Mouse (Mus musculus) liver, embryonic 12.5 days (tissue): ENCODE results near the gene Prmt1. TPM values are rescaled to one million over a fixed set of nuclear protein-coding genes. Genes with fewer than 3 reads are reported as not detected.
A peak's percentile ranks its signal among the peaks of the same experiment; 100 is the strongest.

Experiments
- ATAC-seq: fragments of 200-750 bp; cut with Nextera tagmentation; 2 replicates; pipeline ENCODE4 v1.8.0; 2017; ENCODE audit warnings: moderate number of reproducible peaks, mild to moderate bottlenecking, moderate library complexity
- H3K27ac ChIP-seq: fragments of 300-500 bp; sonication (generic); 2 replicates; pipeline ENCODE4 v1.5.1; 2016; ENCODE audit warnings: mild to moderate bottlenecking
- H3K27me3 ChIP-seq: fragments of 300-500 bp; sonication (generic); replicated peaks from 2 replicates; pipeline ENCODE4 v1.6.1; 2016; ENCODE audit warnings: mild to moderate bottlenecking, moderate library complexity
- H3K36me3 ChIP-seq: fragments of 300-500 bp; sonication (generic); 2 replicates; pipeline ENCODE4 v1.6.1; 2016; ENCODE audit warnings: mild to moderate bottlenecking, moderate library complexity
- H3K4me1 ChIP-seq: fragments of 300-500 bp; sonication (generic); 2 replicates; pipeline ENCODE4 v1.6.1; 2016
- H3K4me2 ChIP-seq: fragments of 300-500 bp; sonication (generic); 2 replicates; pipeline ENCODE4 v1.6.1; 2016; ENCODE audit warnings: mild to moderate bottlenecking, moderate library complexity
- H3K4me3 ChIP-seq: fragments of 300-500 bp; sonication (generic); 2 replicates; pipeline ENCODE4 v1.5.1; 2016; ENCODE audit warnings: mild to moderate bottlenecking, moderate library complexity
- H3K9ac ChIP-seq: fragments of 300-500 bp; sonication (generic); 2 replicates; pipeline ENCODE4 v1.6.1; 2016; ENCODE audit warnings: mild to moderate bottlenecking, moderate library complexity
- H3K9me3 ChIP-seq: fragments of 300-500 bp; sonication (generic); replicated peaks from 2 replicates; pipeline ENCODE4 v1.6.1; 2016; ENCODE audit warnings: mild to moderate bottlenecking, moderate library complexity
- WGBS: fragments of 180-500 bp; shearing (Covaris S2); methylation state at CpG from one replicate; pipeline ENCODE4 v1.1.7; 2016; ENCODE audit not compliant: insufficient replicate concordance; 5-methylcytosine and 5-hydroxymethylcytosine counted together
- polyA plus RNA-seq: library from polyadenylated mRNA; unstranded; fragments of >200 nt; fragmentation: Nextera tagmentation; extraction: Ambion mirVana; gene quantifications from 2 replicates; pipeline ENCODE4 v1.2.1, GENCODE M21; 2016

Gene Prmt1
- polyA plus RNA-seq, 1 experiment from 2014 or later, result 262 TPM

GRCm38 (mm10) chr7:44973415-44974130 lies 12.8 kb downstream of the Prmt1 start:
- Histone ChIP-seq H3K9me3 (no peaks in the 10 kb centered on the region), H3K4me1 (peaks cover 51% of the 10 kb centered on the region), H3K4me2 (peak overlapping the region; percentile 68), H3K36me3 (peaks cover 35% of the 10 kb centered on the region), H3K4me3 (peak overlapping the region; percentile 40), H3K27ac (peak overlapping the region; percentile 58; the same call in 1 of the 2 replicates), H3K27me3 (0 out of 2 replicates have a peak, but pooled peaks cover 10% of the 10 kb centered on the region), H3K9ac (peak overlapping the region; percentile 38; the same call in 1 of the 2 replicates)
- no peak for ATAC-seq
- WGBS, result 49% methylated on average over 14 of the region's 14 CpGs

DNA sequence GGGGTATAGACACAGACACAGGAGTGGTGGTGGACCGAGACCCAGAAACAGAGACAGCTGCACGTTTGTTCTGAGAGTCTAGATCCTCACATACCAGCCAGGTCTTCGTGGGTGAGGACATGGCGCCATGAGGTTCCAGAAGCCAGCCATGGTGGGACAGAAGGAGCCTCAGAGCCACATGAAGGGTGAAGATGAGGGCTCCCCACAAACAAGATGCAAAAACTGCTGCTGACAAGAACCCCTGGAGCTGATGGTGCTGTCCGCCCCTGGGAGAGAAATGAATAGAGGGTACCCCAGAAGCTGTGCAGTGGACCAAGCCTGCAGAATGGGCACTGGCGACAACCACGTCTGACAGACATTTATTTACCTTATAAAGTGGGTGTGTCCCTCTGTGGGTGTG lies 15.2 kb downstream of the Prmt1 start:
- H3K9me3 ChIP-seq, result no peaks in the 10 kb centered on the region
- no peak for ATAC-seq
- WGBS, result 53% methylated on average over 7 of the region's 7 CpGs
- H3K4me2 ChIP-seq, result peak overlapping the region; percentile 82
- H3K27ac ChIP-seq, result no peak overlapping the region
- peak overlapping the region; percentile 55; the same call in 1 of the 2 replicates for H3K4me3 ChIP-seq
- peaks cover 10% of the 10 kb centered on the region for H3K36me3 ChIP-seq
- no peak overlapping the region for H3K9ac ChIP-seq
- 0 out of 2 replicates have a peak, but pooled peaks cover 10% of the 10 kb centered on the region for H3K27me3 ChIP-seq
- peaks cover 66% of the 10 kb centered on the region for H3K4me1 ChIP-seq

- Histone ChIP-seq H3K4me2 (peak overlapping the region; percentile 82), H3K27me3 (0 out of 2 replicates have a peak, but pooled peaks cover 10% of the 10 kb centered on the region), H3K27ac (peak overlapping the region; percentile 63; the same call in 1 of the 2 replicates), H3K36me3 (peaks cover 2% of the 10 kb centered on the region; the same call in 1 of the 2 replicates), H3K4me3 (peak overlapping the region; percentile 55), H3K9me3 (no peaks in the 10 kb centered on the region), H3K9ac (peak overlapping the region; percentile 47), H3K4me1 (peaks cover 57% of the 10 kb centered on the region)
- peak; percentile 87 for ATAC-seq
- WGBS, result under 1% methylated on average over 36 of the region's 36 CpGs
These were observed 16.1 kb downstream of the Prmt1 start for GRCm38 (mm10) chr7:44970231-44970691.

- H3K4me2 ChIP-seq, result no peak overlapping the region
These were observed 19.7 kb downstream of the Prmt1 start for GRCm38 (mm10) chr7:44966638-44967037.

GRCm38 (mm10) chr7:44965975-44966374 lies 20.4 kb downstream of the Prmt1 start:
- Histone ChIP-seq H3K4me2 (no peak overlapping the region), H3K9ac (no peak overlapping the region), H3K27me3 (peaks cover 4% of the 10 kb centered on the region; the same call in 1 of the 2 replicates), H3K9me3 (no peaks in the 10 kb centered on the region), H3K36me3 (no peaks in the 10 kb centered on the region), H3K4me3 (no peak overlapping the region), H3K4me1 (peaks cover 40% of the 10 kb centered on the region), H3K27ac (no peak overlapping the region)
- 59% methylated on average over 7 of the region's 7 CpGs for whole genome bisulfite sequencing
- ATAC-seq, result no peak

More at GRCm38 (mm10) chr7:44966638-44967037, 19.7 kb downstream of the Prmt1 start:
- Histone ChIP-seq H3K4me1 (peaks cover 47% of the 10 kb centered on the region), H3K4me3 (no peak overlapping the region), H3K27me3 (0 out of 2 replicates have a peak, but pooled peaks cover 10% of the 10 kb centered on the region), H3K27ac (no peak overlapping the region), H3K36me3 (no peaks in the 10 kb centered on the region), H3K9ac (no peak overlapping the region), H3K9me3 (no peaks in the 10 kb centered on the region)
- ATAC-seq, result no peak
- WGBS, result 51% methylated on average over 15 of the region's 15 CpGs

DNA sequence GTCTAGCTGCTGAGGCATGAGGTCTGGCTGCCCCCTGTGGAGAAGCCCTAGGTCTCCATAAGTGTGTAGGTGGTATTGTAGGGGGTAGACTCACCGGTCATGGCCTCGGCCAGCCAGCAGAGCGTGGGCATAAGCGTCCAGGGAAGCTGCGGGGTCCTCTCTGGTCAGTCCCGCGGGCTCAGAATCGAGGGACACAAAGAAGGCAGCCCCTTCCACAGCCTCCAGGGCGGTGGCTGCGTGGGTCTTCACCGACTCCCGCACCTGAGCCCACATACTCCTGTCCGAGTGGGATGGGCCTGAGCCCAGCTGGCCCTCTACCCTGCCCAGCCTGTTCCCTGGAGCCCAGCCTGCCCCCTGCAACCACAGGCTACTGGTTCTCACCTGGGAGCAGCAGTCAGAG lies 21.4 kb downstream of the Prmt1 start:
- H3K4me3 ChIP-seq, result no peak overlapping the region
- no peaks in the 10 kb centered on the region for H3K36me3 ChIP-seq
- ATAC-seq, result no peak
- WGBS, result 87% methylated on average over 13 of the region's 13 CpGs
- no peak overlapping the region for H3K27ac ChIP-seq
- peaks cover 7% of the 10 kb centered on the region; the same call in 1 of the 2 replicates for H3K27me3 ChIP-seq
- no peak overlapping the region for H3K4me2 ChIP-seq
- no peak overlapping the region for H3K9ac ChIP-seq
- peaks cover 31% of the 10 kb centered on the region for H3K4me1 ChIP-seq
- H3K9me3 ChIP-seq, result no peaks in the 10 kb centered on the region

DNA sequence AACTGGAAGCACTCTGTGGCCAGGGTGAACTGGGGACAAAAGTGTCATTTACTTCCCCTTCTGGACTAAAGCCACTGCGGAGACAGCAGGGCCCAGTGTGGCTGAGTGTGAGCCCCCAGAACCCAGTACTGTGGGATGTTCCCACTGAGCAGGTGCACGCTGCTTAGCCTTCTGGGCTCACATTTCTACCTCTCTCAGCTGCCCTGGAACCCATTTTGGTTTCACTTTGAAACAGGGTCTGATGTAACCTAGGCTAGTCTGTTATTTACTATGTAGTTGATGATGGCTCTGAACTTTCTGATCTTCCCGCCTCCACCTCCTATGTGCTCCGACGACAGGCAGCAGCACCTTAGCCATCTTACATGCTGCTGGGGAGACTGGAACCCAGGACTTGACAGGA lies 23.5 kb downstream of the Prmt1 start:
- no peaks in the 10 kb centered on the region for H3K9me3 ChIP-seq
- peaks cover 7% of the 10 kb centered on the region; the same call in 1 of the 2 replicates for H3K27me3 ChIP-seq
- H3K4me2 ChIP-seq, result no peak overlapping the region
- no peaks in the 10 kb centered on the region for H3K36me3 ChIP-seq
- peaks cover 30% of the 10 kb centered on the region for H3K4me1 ChIP-seq
- ATAC-seq, result no peak
- H3K9ac ChIP-seq, result no peak overlapping the region
- H3K27ac ChIP-seq, result no peak overlapping the region
- 65% methylated on average over 5 of the region's 5 CpGs for WGBS
- no peak overlapping the region for H3K4me3 ChIP-seq

GRCm38 (mm10) chr7:44962337-44962736 lies 24.0 kb downstream of the Prmt1 start:
- 52% methylated on average over 8 of the region's 8 CpGs for WGBS
- Histone ChIP-seq H3K4me3 (no peak overlapping the region), H3K4me1 (peaks cover 27% of the 10 kb centered on the region), H3K27ac (no peak overlapping the region), H3K4me2 (no peak overlapping the region), H3K36me3 (no peaks in the 10 kb centered on the region), H3K27me3 (peaks cover 7% of the 10 kb centered on the region; the same call in 1 of the 2 replicates), H3K9me3 (no peaks in the 10 kb centered on the region), H3K9ac (no peak overlapping the region)
- no peak for ATAC-seq

DNA sequence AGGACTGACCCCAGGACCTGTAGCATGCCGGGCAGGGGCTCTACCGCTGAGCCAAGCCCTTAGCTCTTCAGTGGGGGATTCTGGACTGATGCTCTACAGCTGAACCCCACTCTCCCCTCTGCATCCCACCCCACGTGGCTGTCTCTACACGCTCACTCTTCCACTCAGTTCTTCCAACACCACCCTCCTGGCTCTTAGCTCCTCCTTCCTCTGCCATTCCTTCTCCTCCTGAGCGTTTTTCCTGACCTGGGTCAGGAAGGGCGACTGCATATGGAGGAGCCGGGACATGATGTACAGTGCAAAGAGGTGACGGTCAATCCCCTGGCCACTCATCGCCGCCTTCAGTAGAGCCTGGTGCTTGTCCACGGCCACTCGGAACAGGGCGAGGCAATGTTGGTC lies 25.9 kb downstream of the Prmt1 start:
- Histone ChIP-seq H3K4me1 (peaks cover 20% of the 10 kb centered on the region), H3K9ac (no peak overlapping the region), H3K9me3 (no peaks in the 10 kb centered on the region), H3K27ac (no peak overlapping the region), H3K36me3 (no peaks in the 10 kb centered on the region), H3K4me3 (no peak overlapping the region), H3K4me2 (no peak overlapping the region), H3K27me3 (peaks cover 7% of the 10 kb centered on the region; the same call in 1 of the 2 replicates)
- WGBS, result 78% methylated on average over 13 of the region's 13 CpGs
- no peak for ATAC-seq

- Histone ChIP-seq H3K4me1 (peaks cover 20% of the 10 kb centered on the region), H3K4me3 (no peak overlapping the region), H3K27me3 (peaks cover 7% of the 10 kb centered on the region; the same call in 1 of the 2 replicates), H3K36me3 (no peaks in the 10 kb centered on the region), H3K9me3 (no peaks in the 10 kb centered on the region), H3K4me2 (no peak overlapping the region), H3K27ac (no peak overlapping the region), H3K9ac (no peak overlapping the region)
- no peak for ATAC-seq
- WGBS, result 64% methylated on average over 10 of the region's 10 CpGs
These were observed 26.4 kb downstream of the Prmt1 start for GRCm38 (mm10) chr7:44959874-44960511.

GRCm38 (mm10) chr7:44959281-44959680 lies 27.1 kb downstream of the Prmt1 start:
- peaks cover 20% of the 10 kb centered on the region for H3K4me1 ChIP-seq
- no peak overlapping the region for H3K9ac ChIP-seq
- ATAC-seq, result no peak
- H3K36me3 ChIP-seq, result no peaks in the 10 kb centered on the region
- H3K4me2 ChIP-seq, result no peak overlapping the region
- H3K27ac ChIP-seq, result no peak overlapping the region
- WGBS, result 52% methylated on average over 8 of the region's 8 CpGs
- H3K4me3 ChIP-seq, result no peak overlapping the region
- no peaks in the 10 kb centered on the region for H3K9me3 ChIP-seq
- H3K27me3 ChIP-seq, result peaks cover 10% of the 10 kb centered on the region

GRCm38 (mm10) chr7:44958208-44958607 lies 28.2 kb downstream of the Prmt1 start:
- Histone ChIP-seq H3K9ac (no peak overlapping the region), H3K27me3 (peaks cover 18% of the 10 kb centered on the region), H3K4me1 (peaks cover 21% of the 10 kb centered on the region), H3K9me3 (no peaks in the 10 kb centered on the region), H3K4me2 (no peak overlapping the region), H3K27ac (no peak overlapping the region), H3K4me3 (no peak overlapping the region), H3K36me3 (no peaks in the 10 kb centered on the region)
- 35% methylated on average over 7 of the region's 7 CpGs for WGBS
- ATAC-seq, result no peak
